Mouse (Mus musculus): ENCODE data around the gene Prkaa1. TPM values are rescaled to one million over a fixed set of nuclear protein-coding genes. Genes with fewer than 3 reads are reported as not detected.

Gene Prkaa1
- polyA plus RNA-seq, 1 experiment: 20.6 TPM

- 78% methylated on average over 3 of the region's 3 CpGs for WGBS
- TF ChIP-seq CTCF (IDR thresholded peaks at IDR 0.05; ENCODE audit: borderline replicate concordance, insufficient read depth, low read depth, low read length): no peak
- TF ChIP-seq POLR2A (IDR thresholded peaks at IDR 0.05; ENCODE audit: borderline replicate concordance, insufficient read depth, low read length): no peak
- DNase-seq: no peak
- no peaks in the 10 kb centered on the region for H3K4me1 ChIP-seq (ENCODE audit: control insufficient read depth, insufficient read depth, low read length)
- H3K27me3 ChIP-seq (ENCODE audit: control insufficient read depth, insufficient read depth, low read length): no peaks in the 10 kb centered on the region
- H3K27ac ChIP-seq (ENCODE audit: insufficient read depth, low read length): no peak overlapping the region
- no peak overlapping the region for H3K4me3 ChIP-seq (replicated peaks; ENCODE audit: insufficient read depth, low read depth, low read length)
Measured at GRCm38 (mm10) chr15:5108655-5109040, 35.0 kb upstream of the Prkaa1 start.

- Histone ChIP-seq H3K27ac (ENCODE audit: insufficient read depth, low read length) (no peak overlapping the region), H3K4me1 (ENCODE audit: control insufficient read depth, insufficient read depth, low read length) (no peaks in the 10 kb centered on the region), H3K4me3 (replicated peaks; ENCODE audit: insufficient read depth, low read depth, low read length) (no peak overlapping the region), H3K27me3 (ENCODE audit: control insufficient read depth, insufficient read depth, low read length) (no peaks in the 10 kb centered on the region)
- no peak for TF ChIP-seq POLR2A (IDR thresholded peaks at IDR 0.05; ENCODE audit: borderline replicate concordance, insufficient read depth, low read length)
- 83% methylated on average over 3 of the region's 3 CpGs for WGBS
- DNase-seq: no peak
Measured at GRCm38 (mm10) chr15:5112651-5113050, 31.0 kb upstream of the Prkaa1 start.

DNA sequence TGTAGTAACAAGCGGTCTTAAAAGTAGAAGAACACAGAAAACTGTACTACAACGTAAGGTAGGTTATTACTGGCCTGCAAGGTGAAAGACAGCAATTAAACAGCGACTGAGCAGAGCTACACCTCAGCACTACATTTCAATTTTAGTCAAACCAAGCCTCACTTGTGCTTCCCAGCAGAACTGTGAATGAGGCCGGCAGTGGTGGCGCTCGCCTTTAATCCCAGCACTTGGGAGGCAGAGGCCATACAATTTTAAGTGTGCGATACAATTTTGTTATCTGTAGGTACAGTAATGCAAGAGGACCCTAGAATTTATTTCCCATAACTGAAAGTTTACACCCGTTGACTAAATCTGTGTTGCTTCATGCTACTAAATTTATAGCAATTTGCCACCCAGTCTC is 28.5 kb upstream of the Prkaa1 start:
- H3K27me3 ChIP-seq (ENCODE audit: control insufficient read depth, insufficient read depth, low read length): no peaks in the 10 kb centered on the region
- no peak for DNase-seq
- no peak overlapping the region for H3K4me3 ChIP-seq (replicated peaks; ENCODE audit: insufficient read depth, low read depth, low read length)
- WGBS: 72% methylated on average over 8 of the region's 8 CpGs
- no peaks in the 10 kb centered on the region for H3K4me1 ChIP-seq (ENCODE audit: control insufficient read depth, insufficient read depth, low read length)
- TF ChIP-seq CTCF (IDR thresholded peaks at IDR 0.05; ENCODE audit: borderline replicate concordance, insufficient read depth, low read depth, low read length) (no peak), POLR2A (IDR thresholded peaks at IDR 0.05; ENCODE audit: borderline replicate concordance, insufficient read depth, low read length) (no peak)
- no peak overlapping the region for H3K27ac ChIP-seq (ENCODE audit: insufficient read depth, low read length)

- WGBS: under 1% methylated on average over 55 of the region's 55 CpGs
- Histone ChIP-seq H3K27ac (ENCODE audit: insufficient read depth, low read length) (peak within 1 kb of the TSS; percentile 88), H3K27me3 (ENCODE audit: control insufficient read depth, insufficient read depth, low read length) (no peaks in the 10 kb centered on the region), H3K4me1 (ENCODE audit: control insufficient read depth, insufficient read depth, low read length) (no peaks in the 10 kb centered on the region), H3K4me3 (replicated peaks; ENCODE audit: insufficient read depth, low read depth, low read length) (peak within 1 kb of the TSS; percentile 64)
- TF ChIP-seq CTCF (IDR thresholded peaks at IDR 0.05; ENCODE audit: borderline replicate concordance, insufficient read depth, low read depth, low read length): peak; percentile 32; the same call in 1 of the 2 replicates
- peak; percentile 88 for TF ChIP-seq POLR2A (IDR thresholded peaks at IDR 0.05; ENCODE audit: borderline replicate concordance, insufficient read depth, low read length)
- peak; percentile 98 for DNase-seq
Measured at GRCm38 (mm10) chr15:5116270-5117030, 27.2 kb upstream of the Prkaa1 start, which contains the start of gene Rpl37. Rpl37 (plus strand) TSS chr15:5116645.

GRCm38 (mm10) chr15:5117031-5117601 is 26.5 kb upstream of the Prkaa1 start:
- TF ChIP-seq CTCF (IDR thresholded peaks at IDR 0.05; ENCODE audit: borderline replicate concordance, insufficient read depth, low read depth, low read length): no peak
- 1% methylated on average over 22 of the region's 22 CpGs for WGBS
- peak in 1 of 2 experiments; percentile 14 for DNase-seq
- Histone ChIP-seq H3K4me1 (ENCODE audit: control insufficient read depth, insufficient read depth, low read length) (no peaks in the 10 kb centered on the region), H3K27me3 (ENCODE audit: control insufficient read depth, insufficient read depth, low read length) (no peaks in the 10 kb centered on the region), H3K27ac (ENCODE audit: insufficient read depth, low read length) (peak overlapping the region; percentile 5; the same call in 1 of the 2 replicates), H3K4me3 (replicated peaks; ENCODE audit: insufficient read depth, low read depth, low read length) (peak overlapping the region; percentile 64)

- Histone ChIP-seq H3K27me3 (ENCODE audit: control insufficient read depth, insufficient read depth, low read length) (no peaks in the 10 kb centered on the region), H3K27ac (ENCODE audit: insufficient read depth, low read length) (no peak overlapping the region), H3K4me1 (ENCODE audit: control insufficient read depth, insufficient read depth, low read length) (no peaks in the 10 kb centered on the region), H3K4me3 (replicated peaks; ENCODE audit: insufficient read depth, low read depth, low read length) (no peak overlapping the region)
- TF ChIP-seq POLR2A (IDR thresholded peaks at IDR 0.05; ENCODE audit: borderline replicate concordance, insufficient read depth, low read length) (no peak), CTCF (IDR thresholded peaks at IDR 0.05; ENCODE audit: borderline replicate concordance, insufficient read depth, low read depth, low read length) (no peak)
- WGBS: 87% methylated on average over 9 of the region's 9 CpGs
- DNase-seq: no peak
Measured at GRCm38 (mm10) chr15:5118626-5119025, 25.0 kb upstream of the Prkaa1 start.

- Histone ChIP-seq H3K27me3 (ENCODE audit: control insufficient read depth, insufficient read depth, low read length) (no peaks in the 10 kb centered on the region), H3K4me3 (replicated peaks; ENCODE audit: insufficient read depth, low read depth, low read length) (no peak overlapping the region), H3K4me1 (ENCODE audit: control insufficient read depth, insufficient read depth, low read length) (no peaks in the 10 kb centered on the region), H3K27ac (ENCODE audit: insufficient read depth, low read length) (no peak overlapping the region)
- no peak for DNase-seq
- no peak for TF ChIP-seq CTCF (IDR thresholded peaks at IDR 0.05; ENCODE audit: borderline replicate concordance, insufficient read depth, low read depth, low read length)
- TF ChIP-seq POLR2A (IDR thresholded peaks at IDR 0.05; ENCODE audit: borderline replicate concordance, insufficient read depth, low read length): no peak
- 96% methylated on average over 2 of the region's 2 CpGs for WGBS
Measured at GRCm38 (mm10) chr15:5119192-5119591, 24.5 kb upstream of the Prkaa1 start.

DNA sequence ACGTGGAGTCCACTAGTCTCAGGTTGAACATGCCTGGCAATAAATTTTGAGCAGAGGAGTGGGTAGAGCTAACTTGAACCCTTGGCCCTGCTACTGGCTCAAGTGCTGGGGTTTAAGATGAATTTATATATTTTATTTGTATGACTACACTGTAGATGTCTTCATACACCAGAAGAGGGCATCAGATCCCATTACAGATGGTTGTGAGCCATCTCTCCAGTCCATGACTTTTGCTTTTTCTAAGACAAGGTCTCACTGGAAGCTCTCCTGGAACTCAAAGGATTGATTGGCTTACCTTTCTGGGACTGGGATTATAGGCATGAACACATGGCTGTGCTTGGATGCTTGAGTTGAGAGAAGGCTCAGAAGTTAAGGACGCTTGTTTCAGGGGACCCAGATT is 24.0 kb upstream of the Prkaa1 start:
- Histone ChIP-seq H3K27ac (ENCODE audit: insufficient read depth, low read length) (no peak overlapping the region), H3K4me1 (ENCODE audit: control insufficient read depth, insufficient read depth, low read length) (no peaks in the 10 kb centered on the region), H3K4me3 (replicated peaks; ENCODE audit: insufficient read depth, low read depth, low read length) (no peak overlapping the region), H3K27me3 (ENCODE audit: control insufficient read depth, insufficient read depth, low read length) (no peaks in the 10 kb centered on the region)
- no peak for DNase-seq
- 89% methylated on average over 2 of the region's 2 CpGs for WGBS
- TF ChIP-seq CTCF (IDR thresholded peaks at IDR 0.05; ENCODE audit: borderline replicate concordance, insufficient read depth, low read depth, low read length): no peak
- TF ChIP-seq POLR2A (IDR thresholded peaks at IDR 0.05; ENCODE audit: borderline replicate concordance, insufficient read depth, low read length): no peak
